Mouse (Mus musculus) activated CD4-positive, CD25-positive, alpha-beta regulatory T cell, adult 4 months (primary cell): ENCODE data around the gene Urgcp. TPM values are rescaled to one million over a fixed set of nuclear protein-coding genes. Genes with fewer than 3 reads are reported as not detected.
A peak's percentile ranks its signal among the peaks of the same experiment; 100 is the strongest.
"Not testable (repeated sequence)": the region's sequence is repeated elsewhere in the genome, so short reads cannot be mapped to it uniquely, and the experiment has no call there.

Experiments used
- ATAC-seq: one replicate; pipeline ENCODE4 v1.8.0; 2017
- polyA plus RNA-seq, 2 experiments: library from polyadenylated mRNA; unstranded; fragments of 100-300 nt; shearing (Covaris generic); gene quantifications; one replicate each; pipeline ENCODE4 v1.2.1; 2017

The Urgcp gene
- polyA plus RNA-seq: 1 to 10 TPM; 3.7 to 6.1 TPM

- peak; percentile 90 for ATAC-seq
Observed at GRCm38 (mm10) chr11:5761820-5762632, at the start of gene Urgcp. Urgcp (minus strand) TSS chr11:5762376.

- not testable (repeated sequence) for ATAC-seq
Observed at GRCm38 (mm10) chr11:5809487-5809886, 47.3 kb upstream of the Urgcp start.

GRCm38 (mm10) chr11:5807956-5808355 lies 45.8 kb upstream of the Urgcp start:
- no peak for ATAC-seq

GRCm38 (mm10) chr11:5805711-5806110 lies 43.5 kb upstream of the Urgcp start:
- ATAC-seq: no peak

- no peak for ATAC-seq
Observed at GRCm38 (mm10) chr11:5804174-5804573, 42.0 kb upstream of the Urgcp start.

GRCm38 (mm10) chr11:5803551-5803981 lies 41.4 kb upstream of the Urgcp start, which contains the start of gene Pgam2:
Pgam2 (minus strand) TSS chr11:5803733.
- ATAC-seq: no peak

GRCm38 (mm10) chr11:5802457-5803217 lies 40.5 kb upstream of the Urgcp start:
- ATAC-seq: no peak

GRCm38 (mm10) chr11:5802005-5802404 lies 39.8 kb upstream of the Urgcp start:
- ATAC-seq: no peak

GRCm38 (mm10) chr11:5801511-5801910 lies 39.3 kb upstream of the Urgcp start:
- ATAC-seq: no peak

GRCm38 (mm10) chr11:5799621-5800490 lies 37.7 kb upstream of the Urgcp start:
- no peak for ATAC-seq

GRCm38 (mm10) chr11:5797928-5798327 lies 35.8 kb upstream of the Urgcp start:
- no peak for ATAC-seq

GRCm38 (mm10) chr11:5797371-5797770 lies 35.2 kb upstream of the Urgcp start:
- no peak for ATAC-seq

GRCm38 (mm10) chr11:5796939-5797338 lies 34.8 kb upstream of the Urgcp start:
- ATAC-seq: no peak

GRCm38 (mm10) chr11:5795706-5796105 lies 33.5 kb upstream of the Urgcp start:
- ATAC-seq: no peak

- ATAC-seq: no peak
Observed at GRCm38 (mm10) chr11:5795290-5795689, 33.1 kb upstream of the Urgcp start.

- ATAC-seq: no peak
Observed at GRCm38 (mm10) chr11:5790431-5790830, 28.3 kb upstream of the Urgcp start.

GRCm38 (mm10) chr11:5789754-5790333 lies 27.7 kb upstream of the Urgcp start:
- ATAC-seq: no peak

GRCm38 (mm10) chr11:5789071-5789753 lies 27.0 kb upstream of the Urgcp start:
- ATAC-seq: peak; percentile 47

GRCm38 (mm10) chr11:5788056-5789014 lies 26.2 kb upstream of the Urgcp start, which contains the start of gene Dbnl:
Dbnl (plus strand) TSS chr11:5788488.
- peak; percentile 89 for ATAC-seq

GRCm38 (mm10) chr11:5787671-5788055 lies 25.5 kb upstream of the Urgcp start:
- no peak for ATAC-seq
